ENCODE assay signal across 8 mouse cellular contexts in genomic region chr3:123446708-123447537, GRCm38 (mm10). TPM values are rescaled to one million over a fixed set of nuclear protein-coding genes. Genes with fewer than 3 reads are reported as not detected.
DNase-seq lines count a peak whose midpoint lies in the region; ATAC-seq and TF ChIP-seq lines count a peak whose summit lies in the region.

TSS of gene Prss12 (plus strand) at chr3:123446913.

- no peak for TF ChIP-seq EP300 in ES-Bruce4 (IDR thresholded peaks at IDR 0.05; ENCODE audit: insufficient read depth, low read depth, low read length)

- peak; percentile 11 to 36 for DNase-seq in heart, postnatal 36 days
- DNase-seq in layer of hippocampus, adult 11-12 months (ENCODE audit: low spot score), result peak; percentile 43
- DNase-seq in lung, adult 2 months, result peak; percentile 31
- DNase-seq in urinary bladder, postnatal 14 days (ENCODE audit: low spot score), result peak; percentile 21

- peaks cover 17% of the 10 kb centered on the region; the same call in 1 of the 2 replicates for H3K27me3 ChIP-seq in ES-Bruce4 (ENCODE audit: control insufficient read depth, insufficient read depth, low read length, poor library complexity, severe bottlenecking)
- H3K27me3 ChIP-seq in forebrain, embryonic 13.5 days, result peaks cover 39% of the 10 kb centered on the region

- ATAC-seq in forebrain, embryonic 13.5 days, result peak; percentile 84
- peak; percentile 16; the same call in 1 of the 2 replicates for ATAC-seq in neutrophil, adult 5-6 weeks (ENCODE audit: extremely low read depth, insufficient number of reproducible peaks, low FRiP score, poor library complexity, severe bottlenecking)

- peak within 1 kb of the TSS; percentile 40 for H3K9ac ChIP-seq in ES-Bruce4 (ENCODE audit: low read depth, poor library complexity, severe bottlenecking)
- H3K9ac ChIP-seq in forebrain, embryonic 13.5 days, result peak within 1 kb of the TSS; percentile 75

- H3K27ac ChIP-seq in ES-Bruce4 (ENCODE audit: insufficient read depth, low read length), result no peak within 1 kb of the TSS
- H3K27ac ChIP-seq in brown adipose tissue, adult 24 weeks (replicated peaks; ENCODE audit: low read depth, low read length), result no peak within 1 kb of the TSS
- H3K27ac ChIP-seq in forebrain, embryonic 13.5 days, result no peak within 1 kb of the TSS

- no peak for TF ChIP-seq POLR2A in ES-Bruce4 (IDR thresholded peaks at IDR 0.05; ENCODE audit: insufficient read depth, low read length)
- TF ChIP-seq POLR2A in lung, adult 2 months (IDR thresholded peaks at IDR 0.05; ENCODE audit: borderline replicate concordance, extremely low read depth, low read depth, low read length), result no peak

- no peaks in the 10 kb centered on the region for H3K4me1 ChIP-seq in ES-Bruce4 (ENCODE audit: control insufficient read depth, insufficient read depth, low read length)
- peaks cover 2% of the 10 kb centered on the region; the same call in 1 of the 2 replicates for H3K4me1 ChIP-seq in brown adipose tissue, adult 24 weeks (ENCODE audit: control insufficient read depth, insufficient read depth, insufficient read length, low read length)
- peaks cover 14% of the 10 kb centered on the region for H3K4me1 ChIP-seq in forebrain, embryonic 13.5 days
- no peaks in the 10 kb centered on the region for H3K4me1 ChIP-seq in lung, adult 2 months (ENCODE audit: control insufficient read depth, insufficient read depth, low read length)

- H3K4me2 ChIP-seq in forebrain, embryonic 13.5 days, result peak within 1 kb of the TSS; percentile 100

- H3K4me3 ChIP-seq in ES-Bruce4 (ENCODE audit: low read depth, low read length), result peak within 1 kb of the TSS; percentile 56
- peak within 1 kb of the TSS; percentile 60 for H3K4me3 ChIP-seq in brown adipose tissue, adult 24 weeks (ENCODE audit: insufficient read depth, low read depth, low read length)
- peak within 1 kb of the TSS; percentile 73 for H3K4me3 ChIP-seq in forebrain, embryonic 13.5 days
- peak within 1 kb of the TSS; percentile 47 for H3K4me3 ChIP-seq in lung, adult 2 months (replicated peaks; ENCODE audit: extremely low read depth, low read depth, low read length)

- no peaks in the 10 kb centered on the region for H3K36me3 ChIP-seq in ES-Bruce4 (ENCODE audit: control insufficient read depth, insufficient read depth, low read length, poor library complexity, severe bottlenecking)
- no peaks in the 10 kb centered on the region for H3K36me3 ChIP-seq in forebrain, embryonic 13.5 days (ENCODE audit: poor library complexity, severe bottlenecking)

- no peak for TF ChIP-seq CTCF in ES-Bruce4 (IDR thresholded peaks at IDR 0.05; ENCODE audit: low read depth, low read length)
- no peak for TF ChIP-seq CTCF in lung, adult 2 months (IDR thresholded peaks at IDR 0.05; ENCODE audit: insufficient read depth, low read length)

- intact Hi-C loops in heart, postnatal 36 days (cut with DNase I), result no loop called here

- under 1% methylated on average over 55 of the region's 84 CpGs for WGBS in forebrain, embryonic 13.5 days
- WGBS in lung, adult 2 months, result under 1% methylated on average over 82 of the region's 84 CpGs

- no peaks in the 10 kb centered on the region for H3K9me3 ChIP-seq in ES-Bruce4 (replicated peaks; ENCODE audit: control insufficient read depth, insufficient read depth, low read length, poor library complexity, severe bottlenecking)
- no peaks in the 10 kb centered on the region for H3K9me3 ChIP-seq in forebrain, embryonic 13.5 days (replicated peaks)

RNA-seq across cellular contexts. Expression of gene Prss12, which starts in this region (rescaled TPM):
- polyA plus RNA-seq in ES-Bruce4 (2011; ENCODE audit: insufficient read depth, insufficient read length, low read depth, missing spikeins), result 0.30 and 0.50 TPM in 2 replicates
- polyA plus RNA-seq in brown adipose tissue, adult 24 weeks (2012; ENCODE audit: insufficient read depth, insufficient read length, missing spikeins), result 0.40 and 0.42 TPM in 2 replicates
- polyA plus RNA-seq in forebrain, embryonic 13.5 days (2015; fragmentation: Nextera tagmentation; extraction: Ambion mirVana), result 1.4 and 2.6 TPM in 2 replicates
- total RNA-seq in heart, postnatal 36 days (2021), result under 1 TPM; 0.54 to 0.58 TPM
- 5.9 and 8.1 TPM in 2 replicates for polyA plus RNA-seq in lung, adult 2 months (2012; rRNA removed)
- total RNA-seq in neutrophil, adult 5-6 weeks (2017), result 4.2 and 5.2 TPM in 2 replicates

Comparison
In these comparisons a context has a peak if more than half of its experiments do, and no peak if none do; other contexts are left out.
1. Peak in DNase-seq in heart, postnatal 36 days; RNA of the gene not detected or under 1 TPM.